Mouse (Mus musculus): ENCODE results near the gene Cpne2. TPM values are rescaled to one million over a fixed set of nuclear protein-coding genes. Genes with fewer than 3 reads are reported as not detected.

Cpne2 gene
- polyA plus RNA-seq, 1 experiment from 2014 or later, result 33.7 TPM

DNA sequence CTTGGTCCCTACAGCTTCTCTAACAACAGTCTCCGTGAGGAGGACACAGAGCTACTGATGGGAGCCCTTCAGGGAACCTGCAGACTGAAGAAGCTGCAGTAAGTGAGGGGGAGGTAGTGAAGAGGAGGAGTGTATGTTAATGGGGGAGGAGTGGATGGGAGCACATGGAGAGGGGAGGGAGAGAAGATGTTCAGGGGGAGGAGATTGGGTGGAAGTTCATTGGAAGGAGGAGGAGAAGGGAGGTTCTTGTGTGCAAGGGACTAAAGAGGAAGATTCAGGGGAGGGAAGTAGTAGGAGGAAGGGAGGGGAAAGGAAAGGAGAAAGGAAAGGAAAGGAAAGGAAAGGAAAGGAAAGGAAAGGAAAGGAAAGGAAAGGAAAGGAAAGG, 16.6 kb upstream of the Cpne2 start:
- Histone ChIP-seq H3K36me3 (ENCODE audit: control insufficient read depth, insufficient read depth, low read length) (no peaks in the 10 kb centered on the region), H3K9ac (replicated peaks; ENCODE audit: low read depth, low read length) (no peak overlapping the region), H3K4me3 (ENCODE audit: low read depth, low read length) (no peak overlapping the region), H3K9me3 (ENCODE audit: control insufficient read depth, low read length) (no peaks in the 10 kb centered on the region), H3K4me2 (ENCODE audit: low read depth, low read length) (no peak overlapping the region), H3K27ac (ENCODE audit: low read depth, low read length) (no peak overlapping the region), H3K4me1 (ENCODE audit: control insufficient read depth, insufficient read depth, low read length) (no peaks in the 10 kb centered on the region), H3K27me3 (ENCODE audit: control insufficient read depth, insufficient read depth, low read length) (no peaks in the 10 kb centered on the region)
- ATAC-seq (ENCODE audit: low read depth), result no peak
- WGBS, result 27% methylated on average over 1 of the region's 1 CpGs

GRCm38 (mm10) chr8:94516766-94517165, 16.0 kb upstream of the Cpne2 start:
- Histone ChIP-seq H3K36me3 (ENCODE audit: control insufficient read depth, insufficient read depth, low read length) (no peaks in the 10 kb centered on the region), H3K9me3 (ENCODE audit: control insufficient read depth, low read length) (no peaks in the 10 kb centered on the region), H3K27ac (ENCODE audit: low read depth, low read length) (no peak overlapping the region), H3K4me1 (ENCODE audit: control insufficient read depth, insufficient read depth, low read length) (no peaks in the 10 kb centered on the region), H3K4me2 (ENCODE audit: low read depth, low read length) (no peak overlapping the region), H3K4me3 (ENCODE audit: low read depth, low read length) (no peak overlapping the region), H3K27me3 (ENCODE audit: control insufficient read depth, insufficient read depth, low read length) (no peaks in the 10 kb centered on the region), H3K9ac (replicated peaks; ENCODE audit: low read depth, low read length) (no peak overlapping the region)
- WGBS, result 67% methylated on average over 2 of the region's 3 CpGs
- no peak for ATAC-seq (ENCODE audit: low read depth)

DNA sequence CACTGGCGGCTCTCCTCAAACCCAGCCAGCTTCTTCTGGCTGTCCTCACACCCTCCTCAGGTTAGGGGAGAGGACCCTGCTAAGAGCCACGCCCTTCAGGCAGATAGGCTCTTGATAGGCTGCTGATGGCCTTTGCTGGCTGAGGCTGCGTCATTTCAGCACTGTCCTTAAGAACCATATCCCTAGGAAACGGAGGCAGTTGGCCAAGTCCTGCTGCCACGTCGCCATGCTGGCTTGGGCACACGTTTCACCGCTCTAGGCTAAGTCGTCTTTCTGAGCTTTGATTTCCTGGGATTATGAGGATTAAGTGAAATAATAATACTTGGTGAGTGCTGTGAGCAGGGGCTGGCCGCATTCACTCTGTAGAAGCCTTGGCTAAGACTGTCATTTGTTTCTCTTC, 14.5 kb upstream of the Cpne2 start:
- no peak overlapping the region for H3K4me3 ChIP-seq (ENCODE audit: low read depth, low read length)

DNA sequence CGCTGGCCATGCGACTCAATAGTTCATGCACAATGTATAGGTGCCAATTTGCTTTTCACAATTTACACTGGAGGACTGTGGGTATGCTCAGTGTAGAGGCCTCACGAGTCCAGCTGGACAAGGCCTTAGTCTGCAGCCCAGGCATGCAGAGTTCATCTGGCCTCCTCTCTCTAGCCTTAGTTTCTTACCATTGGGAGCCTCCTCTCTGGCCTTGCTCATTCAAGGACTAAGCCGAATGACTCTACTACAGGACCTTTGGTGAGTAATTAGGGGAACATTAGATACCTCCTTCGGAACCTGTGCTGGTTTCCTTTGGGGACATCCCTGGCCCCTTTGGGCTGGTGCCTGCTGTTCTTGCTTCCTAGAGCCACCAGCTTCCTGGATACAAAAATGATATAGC, 13.8 kb upstream of the Cpne2 start:
- no peaks in the 10 kb centered on the region for H3K4me1 ChIP-seq (ENCODE audit: control insufficient read depth, insufficient read depth, low read length)
- ATAC-seq (ENCODE audit: low read depth), result no peak
- no peaks in the 10 kb centered on the region for H3K36me3 ChIP-seq (ENCODE audit: control insufficient read depth, insufficient read depth, low read length)
- H3K27ac ChIP-seq (ENCODE audit: low read depth, low read length), result no peak overlapping the region
- no peak overlapping the region for H3K4me2 ChIP-seq (ENCODE audit: low read depth, low read length)
- H3K4me3 ChIP-seq (ENCODE audit: low read depth, low read length), result no peak overlapping the region
- WGBS, result 96% methylated on average over 5 of the region's 5 CpGs
- no peak overlapping the region for H3K9ac ChIP-seq (replicated peaks; ENCODE audit: low read depth, low read length)
- no peaks in the 10 kb centered on the region for H3K9me3 ChIP-seq (ENCODE audit: control insufficient read depth, low read length)
- no peaks in the 10 kb centered on the region for H3K27me3 ChIP-seq (ENCODE audit: control insufficient read depth, insufficient read depth, low read length)

More for the DNA sequence above, 14.5 kb upstream of the Cpne2 start:
- no peak overlapping the region for H3K9ac ChIP-seq (replicated peaks; ENCODE audit: low read depth, low read length)
- H3K27me3 ChIP-seq (ENCODE audit: control insufficient read depth, insufficient read depth, low read length), result no peaks in the 10 kb centered on the region
- no peaks in the 10 kb centered on the region for H3K36me3 ChIP-seq (ENCODE audit: control insufficient read depth, insufficient read depth, low read length)
- WGBS, result 80% methylated on average over 10 of the region's 10 CpGs
- H3K9me3 ChIP-seq (ENCODE audit: control insufficient read depth, low read length), result no peaks in the 10 kb centered on the region
- H3K27ac ChIP-seq (ENCODE audit: low read depth, low read length), result no peak overlapping the region
- no peaks in the 10 kb centered on the region for H3K4me1 ChIP-seq (ENCODE audit: control insufficient read depth, insufficient read depth, low read length)
- ATAC-seq (ENCODE audit: low read depth), result no peak
- no peak overlapping the region for H3K4me2 ChIP-seq (ENCODE audit: low read depth, low read length)

DNA sequence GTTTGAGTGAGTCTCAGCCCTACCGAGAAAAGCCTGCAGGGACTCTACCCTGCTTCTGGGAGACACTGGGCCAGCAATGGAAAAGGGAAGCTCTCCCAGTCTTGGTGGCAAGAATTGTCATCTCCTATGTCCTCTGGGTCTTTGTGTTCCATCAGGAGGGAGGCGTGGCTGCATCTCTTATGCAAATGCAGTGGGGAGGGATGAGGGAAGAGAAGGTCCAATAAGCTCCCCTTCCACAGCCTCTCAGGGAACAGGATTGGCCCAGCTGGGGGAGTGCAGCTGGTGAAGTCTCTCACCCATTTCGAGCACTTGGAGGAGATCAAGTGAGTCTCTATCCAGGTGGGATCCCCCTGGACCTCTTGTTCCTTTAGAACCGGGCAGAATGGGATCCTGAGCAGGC, 11.3 kb upstream of the Cpne2 start:
- Histone ChIP-seq H3K27ac (ENCODE audit: low read depth, low read length) (no peak overlapping the region), H3K4me2 (ENCODE audit: low read depth, low read length) (no peak overlapping the region), H3K36me3 (ENCODE audit: control insufficient read depth, insufficient read depth, low read length) (no peaks in the 10 kb centered on the region), H3K4me3 (ENCODE audit: low read depth, low read length) (no peak overlapping the region), H3K9me3 (ENCODE audit: control insufficient read depth, low read length) (no peaks in the 10 kb centered on the region), H3K27me3 (ENCODE audit: control insufficient read depth, insufficient read depth, low read length) (no peaks in the 10 kb centered on the region), H3K9ac (replicated peaks; ENCODE audit: low read depth, low read length) (no peak overlapping the region), H3K4me1 (ENCODE audit: control insufficient read depth, insufficient read depth, low read length) (no peaks in the 10 kb centered on the region)
- no peak for ATAC-seq (ENCODE audit: low read depth)
- WGBS, result 50% methylated on average over 4 of the region's 4 CpGs

DNA sequence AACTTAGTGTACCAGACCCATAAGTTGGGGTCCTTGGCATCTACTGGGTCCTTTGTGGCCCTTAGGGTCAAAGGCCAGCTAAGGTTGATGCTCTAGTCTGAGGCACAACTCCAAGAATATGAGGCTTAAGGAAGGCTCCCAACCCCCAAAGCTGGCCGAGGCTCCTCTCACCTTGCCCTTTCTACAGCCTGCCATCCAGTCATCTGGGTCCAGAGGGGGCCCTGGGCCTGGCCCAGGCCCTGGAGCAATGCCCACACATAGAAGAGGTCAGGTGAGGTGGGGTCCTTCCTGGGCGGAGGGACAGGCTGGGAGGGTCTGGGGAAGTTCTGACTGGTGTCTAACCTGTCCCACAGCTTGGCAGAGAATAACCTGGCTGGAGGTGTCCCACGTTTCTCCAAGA, 10.3 kb upstream of the Cpne2 start:
- Histone ChIP-seq H3K36me3 (ENCODE audit: control insufficient read depth, insufficient read depth, low read length) (no peaks in the 10 kb centered on the region), H3K4me3 (ENCODE audit: low read depth, low read length) (no peak overlapping the region), H3K9ac (replicated peaks; ENCODE audit: low read depth, low read length) (no peak overlapping the region), H3K27me3 (ENCODE audit: control insufficient read depth, insufficient read depth, low read length) (no peaks in the 10 kb centered on the region), H3K9me3 (ENCODE audit: control insufficient read depth, low read length) (no peaks in the 10 kb centered on the region), H3K27ac (ENCODE audit: low read depth, low read length) (no peak overlapping the region), H3K4me2 (ENCODE audit: low read depth, low read length) (no peak overlapping the region), H3K4me1 (ENCODE audit: control insufficient read depth, insufficient read depth, low read length) (no peaks in the 10 kb centered on the region)
- 84% methylated on average over 3 of the region's 3 CpGs for WGBS
- no peak for ATAC-seq (ENCODE audit: low read depth)

DNA sequence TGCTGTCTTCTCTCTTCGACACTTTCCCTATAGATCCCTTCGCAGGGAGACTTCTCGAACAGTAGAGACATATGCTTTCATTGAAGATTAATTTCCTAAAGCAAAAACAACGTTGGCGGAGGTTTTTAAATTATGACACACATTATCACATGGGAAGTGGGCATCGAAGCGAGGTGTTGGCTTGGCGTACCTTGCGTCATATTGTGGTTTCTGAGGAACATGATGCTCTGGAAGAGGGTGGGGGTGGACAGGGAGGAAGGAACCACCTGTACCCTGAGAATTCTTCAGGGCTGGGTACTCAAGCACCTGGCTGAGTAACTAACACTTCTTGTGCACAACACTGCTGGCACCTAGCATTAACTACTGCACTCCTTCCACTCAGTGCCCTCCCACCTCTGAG, 8.2 kb upstream of the Cpne2 start:
- H3K36me3 ChIP-seq (ENCODE audit: control insufficient read depth, insufficient read depth, low read length), result no peaks in the 10 kb centered on the region
- no peak overlapping the region for H3K9ac ChIP-seq (replicated peaks; ENCODE audit: low read depth, low read length)
- H3K4me2 ChIP-seq (ENCODE audit: low read depth, low read length), result no peak overlapping the region
- ATAC-seq (ENCODE audit: low read depth), result no peak
- WGBS, result 89% methylated on average over 9 of the region's 9 CpGs
- no peaks in the 10 kb centered on the region for H3K27me3 ChIP-seq (ENCODE audit: control insufficient read depth, insufficient read depth, low read length)
- H3K27ac ChIP-seq (ENCODE audit: low read depth, low read length), result no peak overlapping the region
- no peaks in the 10 kb centered on the region for H3K9me3 ChIP-seq (ENCODE audit: control insufficient read depth, low read length)
- no peak overlapping the region for H3K4me3 ChIP-seq (ENCODE audit: low read depth, low read length)
- H3K4me1 ChIP-seq (ENCODE audit: control insufficient read depth, insufficient read depth, low read length), result no peaks in the 10 kb centered on the region

DNA sequence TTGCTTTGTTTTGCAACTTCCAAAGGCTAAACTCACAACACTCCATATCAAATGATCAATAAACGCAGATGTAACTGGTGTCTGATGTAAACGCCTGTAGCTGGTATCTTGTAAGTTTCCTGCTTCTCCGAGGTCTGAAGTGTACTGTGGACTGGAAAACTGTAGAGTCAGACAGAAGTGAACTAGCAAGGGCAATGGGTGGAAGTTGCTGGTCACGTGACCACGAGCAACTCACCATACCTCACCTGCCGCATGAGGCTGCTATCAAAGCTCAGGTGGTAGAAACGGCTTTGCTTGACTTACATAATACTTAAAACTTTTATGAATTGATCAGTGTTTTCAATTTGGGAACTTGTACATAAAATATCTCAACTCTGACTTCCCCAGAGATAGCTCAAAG, 5.6 kb upstream of the Cpne2 start:
- Histone ChIP-seq H3K36me3 (ENCODE audit: control insufficient read depth, insufficient read depth, low read length) (no peaks in the 10 kb centered on the region), H3K27me3 (ENCODE audit: control insufficient read depth, insufficient read depth, low read length) (no peaks in the 10 kb centered on the region), H3K4me1 (ENCODE audit: control insufficient read depth, insufficient read depth, low read length) (no peaks in the 10 kb centered on the region), H3K4me3 (ENCODE audit: low read depth, low read length) (no peak overlapping the region), H3K9ac (replicated peaks; ENCODE audit: low read depth, low read length) (no peak overlapping the region), H3K4me2 (ENCODE audit: low read depth, low read length) (no peak overlapping the region), H3K9me3 (ENCODE audit: control insufficient read depth, low read length) (no peaks in the 10 kb centered on the region), H3K27ac (ENCODE audit: low read depth, low read length) (no peak overlapping the region)
- 88% methylated on average over 7 of the region's 7 CpGs for WGBS
- ATAC-seq (ENCODE audit: low read depth), result no peak

DNA sequence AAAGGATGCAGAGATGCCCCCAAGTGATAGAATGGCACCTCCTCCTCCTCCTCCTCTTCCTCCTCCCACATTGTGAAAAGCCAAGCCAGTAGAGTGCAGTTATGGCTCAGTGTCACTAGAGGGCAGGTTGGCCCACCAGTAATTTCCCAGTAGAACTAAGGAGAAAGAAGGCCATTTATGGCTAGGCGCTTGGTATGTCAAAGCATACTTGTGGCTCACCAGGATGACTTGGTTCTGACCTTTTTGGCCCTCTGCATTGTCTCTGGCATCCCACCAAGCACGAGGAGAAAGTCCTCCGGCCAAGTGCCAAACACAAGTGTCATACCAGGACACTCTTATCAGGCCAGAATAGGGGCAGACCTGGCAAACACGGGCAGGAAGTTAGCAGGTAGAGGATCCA, 4.5 kb upstream of the Cpne2 start:
- Histone ChIP-seq H3K27ac (ENCODE audit: low read depth, low read length) (no peak overlapping the region), H3K9me3 (ENCODE audit: control insufficient read depth, low read length) (no peaks in the 10 kb centered on the region), H3K9ac (replicated peaks; ENCODE audit: low read depth, low read length) (no peak overlapping the region), H3K4me2 (ENCODE audit: low read depth, low read length) (no peak overlapping the region), H3K27me3 (ENCODE audit: control insufficient read depth, insufficient read depth, low read length) (peaks cover 3% of the 10 kb centered on the region), H3K36me3 (ENCODE audit: control insufficient read depth, insufficient read depth, low read length) (no peaks in the 10 kb centered on the region), H3K4me3 (ENCODE audit: low read depth, low read length) (no peak overlapping the region), H3K4me1 (ENCODE audit: control insufficient read depth, insufficient read depth, low read length) (peaks cover 2% of the 10 kb centered on the region; the same call in 1 of the 2 replicates)
- 37% methylated on average over 4 of the region's 4 CpGs for WGBS
- ATAC-seq (ENCODE audit: low read depth), result no peak

DNA sequence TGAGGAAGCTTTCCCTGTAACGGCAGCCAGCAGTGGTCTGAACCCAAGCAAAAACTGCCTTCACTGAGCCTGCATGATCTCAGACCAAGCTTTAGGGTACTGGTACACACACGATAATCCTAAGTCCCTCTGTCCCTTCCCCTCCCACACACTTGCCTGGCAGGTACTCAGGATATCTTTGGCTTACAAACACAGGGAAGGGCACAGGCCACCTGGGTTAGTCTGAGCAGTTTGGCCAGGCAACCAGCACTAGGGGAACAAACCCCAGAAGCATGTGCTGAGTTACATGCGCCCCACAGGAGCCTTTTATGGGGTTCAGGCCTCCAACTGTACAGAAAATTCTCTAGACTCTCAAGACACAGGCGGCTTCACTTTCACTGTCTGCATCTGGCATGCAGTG, 2.9 kb upstream of the Cpne2 start:
- H3K9ac ChIP-seq (replicated peaks; ENCODE audit: low read depth, low read length), result no peak overlapping the region
- no peaks in the 10 kb centered on the region for H3K36me3 ChIP-seq (ENCODE audit: control insufficient read depth, insufficient read depth, low read length)
- H3K27me3 ChIP-seq (ENCODE audit: control insufficient read depth, insufficient read depth, low read length), result peaks cover 5% of the 10 kb centered on the region
- no peak overlapping the region for H3K27ac ChIP-seq (ENCODE audit: low read depth, low read length)
- ATAC-seq (ENCODE audit: low read depth), result no peak
- H3K9me3 ChIP-seq (ENCODE audit: control insufficient read depth, low read length), result no peaks in the 10 kb centered on the region
- H3K4me1 ChIP-seq (ENCODE audit: control insufficient read depth, insufficient read depth, low read length), result peaks cover 3% of the 10 kb centered on the region
- 79% methylated on average over 4 of the region's 4 CpGs for WGBS
- H3K4me2 ChIP-seq (ENCODE audit: low read depth, low read length), result no peak overlapping the region
- no peak overlapping the region for H3K4me3 ChIP-seq (ENCODE audit: low read depth, low read length)
